Mouse (Mus musculus) intestine, embryonic 15.5 days (tissue): Measurements from ENCODE around the gene Cyp1b1. TPM values are rescaled to one million over a fixed set of nuclear protein-coding genes. Genes with fewer than 3 reads are reported as not detected.

Experiments
- ATAC-seq: fragments of 200-750 bp; cut with Nextera tagmentation; 2 replicates; pipeline ENCODE4 v1.8.0; 2017; ENCODE audit warnings: moderate TSS enrichment, moderate library complexity
- H3K27ac ChIP-seq: fragments of 300-500 bp; sonication (generic); 2 replicates; pipeline ENCODE4 v1.5.1; 2015; ENCODE audit warnings: mild to moderate bottlenecking, inconsistent platforms
- H3K27me3 ChIP-seq: fragments of 300-500 bp; sonication (generic); replicated peaks from 2 replicates; pipeline ENCODE4 v1.6.1; 2015; ENCODE audit warnings: inconsistent platforms
- H3K36me3 ChIP-seq: fragments of 300-500 bp; sonication (generic); 2 replicates; pipeline ENCODE4 v1.6.1; 2015; ENCODE audit warnings: inconsistent platforms
- H3K4me1 ChIP-seq: fragments of 300-500 bp; sonication (generic); replicated peaks from 2 replicates; pipeline ENCODE4 v1.6.1; 2015; ENCODE audit warnings: inconsistent platforms
- H3K4me2 ChIP-seq: fragments of 300-500 bp; sonication (generic); replicated peaks from 2 replicates; pipeline ENCODE4 v1.6.1; 2015; ENCODE audit warnings: mild to moderate bottlenecking, inconsistent platforms
- H3K4me3 ChIP-seq: fragments of 300-500 bp; sonication (generic); replicated peaks from 2 replicates; pipeline ENCODE4 v1.5.1; 2015; ENCODE audit warnings: inconsistent platforms
- H3K9ac ChIP-seq: fragments of 300-500 bp; sonication (generic); 2 replicates; pipeline ENCODE4 v1.6.1; 2015; ENCODE audit warnings: inconsistent platforms
- H3K9me3 ChIP-seq: fragments of 300-500 bp; sonication (generic); 2 replicates; pipeline ENCODE4 v1.6.1; 2016; ENCODE audit warnings: inconsistent platforms
- WGBS: fragments of 180-500 bp; shearing (Covaris S2); methylation state at CpG from one replicate; pipeline ENCODE4 v1.1.7; 2015; 5-methylcytosine and 5-hydroxymethylcytosine counted together
- polyA plus RNA-seq: library from polyadenylated mRNA; unstranded; fragments of >200 nt; fragmentation: Nextera tagmentation; extraction: Ambion mirVana; gene quantifications from 2 replicates; pipeline ENCODE4 v1.2.1, GENCODE M21; 2015

The Cyp1b1 gene
- polyA plus RNA-seq, 1 experiment from 2014 or later: 8.6 TPM

DNA sequence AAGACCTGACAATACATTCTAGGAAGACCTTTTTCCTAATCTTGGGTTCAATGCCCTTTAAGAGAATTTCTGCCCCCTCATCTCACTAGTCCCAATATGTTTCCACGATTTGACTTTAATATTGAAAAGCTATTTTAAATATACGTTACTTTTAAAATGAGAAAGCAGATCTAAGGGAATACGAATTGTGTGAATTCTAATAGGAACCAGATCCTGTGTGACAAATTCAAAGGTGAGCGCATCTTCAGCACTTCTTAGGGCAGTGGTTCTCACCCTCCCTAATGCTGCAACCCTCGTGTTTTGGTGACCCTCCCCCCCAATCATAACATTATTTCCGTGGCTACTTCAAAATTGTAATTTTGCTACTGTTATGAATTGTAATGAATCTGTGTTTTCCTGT, 2.9 kb downstream of the Cyp1b1 start:
- Histone ChIP-seq H3K4me1 (peaks cover 29% of the 10 kb centered on the region), H3K4me2 (no peak overlapping the region), H3K9me3 (no peaks in the 10 kb centered on the region), H3K36me3 (no peaks in the 10 kb centered on the region), H3K9ac (no peak overlapping the region), H3K27me3 (peaks cover 36% of the 10 kb centered on the region), H3K4me3 (peak overlapping the region; percentile 42; the same call in 1 of the 2 replicates), H3K27ac (no peak overlapping the region)
- 30% methylated on average over 6 of the region's 6 CpGs for WGBS
- ATAC-seq: no peak

GRCm38 (mm10) chr17:79710246-79710842, 4.5 kb downstream of the Cyp1b1 start:
- no peaks in the 10 kb centered on the region for H3K36me3 ChIP-seq
- no peak overlapping the region for H3K27ac ChIP-seq
- no peak overlapping the region for H3K9ac ChIP-seq
- no peak overlapping the region for H3K4me2 ChIP-seq
- H3K4me1 ChIP-seq: peaks cover 24% of the 10 kb centered on the region
- no peak for ATAC-seq
- peaks cover 36% of the 10 kb centered on the region for H3K27me3 ChIP-seq
- H3K4me3 ChIP-seq: no peak overlapping the region
- no peaks in the 10 kb centered on the region for H3K9me3 ChIP-seq
- 32% methylated on average over 15 of the region's 15 CpGs for WGBS

DNA sequence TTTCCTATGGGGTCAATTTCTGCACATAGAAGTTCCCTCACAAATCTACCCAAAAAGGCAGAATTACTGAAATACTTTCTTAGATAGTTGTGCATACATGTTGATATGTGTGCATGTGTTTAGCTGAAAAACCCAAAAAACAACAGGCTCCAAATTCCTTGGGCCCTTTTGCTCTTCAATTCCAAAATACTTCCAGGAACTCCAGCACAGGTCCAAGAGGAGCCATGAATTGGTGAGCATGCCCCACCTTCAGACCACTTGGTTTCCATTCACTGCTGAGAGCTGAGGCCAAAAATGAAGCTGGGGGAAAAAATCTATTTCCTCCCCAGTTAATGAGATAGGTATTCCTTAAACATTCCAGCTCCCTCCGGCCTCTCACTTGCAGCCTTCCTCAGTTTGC, 5.1 kb downstream of the Cyp1b1 start:
- Histone ChIP-seq H3K4me3 (no peak overlapping the region), H3K27me3 (peaks cover 31% of the 10 kb centered on the region), H3K9me3 (no peaks in the 10 kb centered on the region), H3K4me2 (no peak overlapping the region), H3K4me1 (peaks cover 18% of the 10 kb centered on the region), H3K27ac (no peak overlapping the region), H3K36me3 (no peaks in the 10 kb centered on the region), H3K9ac (no peak overlapping the region)
- no peak for ATAC-seq
- WGBS: 55% methylated on average over 1 of the region's 1 CpGs

- no peaks in the 10 kb centered on the region for H3K9me3 ChIP-seq
- peaks cover 3% of the 10 kb centered on the region; the same call in 1 of the 2 replicates for H3K4me1 ChIP-seq
- peaks cover 15% of the 10 kb centered on the region for H3K27me3 ChIP-seq
- H3K4me2 ChIP-seq: no peak overlapping the region
- no peak overlapping the region for H3K9ac ChIP-seq
- no peak for ATAC-seq
- 27% methylated on average over 7 of the region's 7 CpGs for WGBS
- no peak overlapping the region for H3K27ac ChIP-seq
- H3K36me3 ChIP-seq: no peaks in the 10 kb centered on the region
- no peak overlapping the region for H3K4me3 ChIP-seq
These were observed 6.7 kb downstream of the Cyp1b1 start for GRCm38 (mm10) chr17:79708168-79708567.

DNA sequence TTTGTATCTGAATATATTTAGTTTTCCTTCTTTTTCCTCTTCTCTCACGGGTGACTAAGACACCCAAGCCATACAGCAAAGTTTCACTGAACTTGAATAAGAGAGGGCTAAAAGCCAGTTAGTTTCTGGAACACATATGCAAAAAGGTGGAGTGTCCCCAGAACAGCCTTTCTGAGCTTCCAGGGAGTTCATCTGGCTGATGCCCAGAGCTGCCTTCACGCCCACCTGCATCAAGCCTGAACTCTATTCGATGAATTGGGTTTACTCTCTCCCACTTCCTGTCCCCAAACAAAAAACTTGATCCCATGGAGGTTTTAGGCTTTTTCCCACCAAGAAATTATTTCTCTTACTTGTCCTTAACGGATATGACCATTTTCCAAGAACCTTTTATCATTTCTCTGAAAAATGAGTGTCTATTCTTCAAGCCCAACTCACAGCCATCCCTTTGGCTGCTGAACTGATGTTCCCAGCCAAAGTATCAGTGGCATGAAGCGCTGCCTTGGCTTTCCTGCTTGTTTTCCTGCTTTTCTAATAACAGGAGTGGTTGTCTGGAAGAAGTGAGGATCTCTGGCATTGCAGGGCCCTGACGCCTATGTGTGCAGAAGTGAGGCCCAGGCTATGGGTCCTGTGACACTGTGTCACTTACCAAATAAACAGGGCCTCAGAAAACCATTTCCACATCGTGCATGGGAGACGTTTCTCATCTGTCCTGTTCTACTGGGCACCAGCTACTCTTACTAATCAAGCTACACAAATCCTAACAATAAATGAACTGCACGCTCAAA, 9.0 kb downstream of the Cyp1b1 start:
- no peak for ATAC-seq
- WGBS: 71% methylated on average over 9 of the region's 9 CpGs
- Histone ChIP-seq H3K9ac (no peak overlapping the region), H3K27me3 (0 out of 2 replicates have a peak, but pooled peaks cover 3% of the 10 kb centered on the region), H3K9me3 (no peaks in the 10 kb centered on the region), H3K4me2 (no peak overlapping the region), H3K4me3 (no peak overlapping the region), H3K4me1 (no peaks in the 10 kb centered on the region), H3K27ac (no peak overlapping the region), H3K36me3 (no peaks in the 10 kb centered on the region)

- 81% methylated on average over 5 of the region's 5 CpGs for WGBS
- no peak for ATAC-seq
These were observed 14.0 kb downstream of the Cyp1b1 start for GRCm38 (mm10) chr17:79700871-79701270.

DNA sequence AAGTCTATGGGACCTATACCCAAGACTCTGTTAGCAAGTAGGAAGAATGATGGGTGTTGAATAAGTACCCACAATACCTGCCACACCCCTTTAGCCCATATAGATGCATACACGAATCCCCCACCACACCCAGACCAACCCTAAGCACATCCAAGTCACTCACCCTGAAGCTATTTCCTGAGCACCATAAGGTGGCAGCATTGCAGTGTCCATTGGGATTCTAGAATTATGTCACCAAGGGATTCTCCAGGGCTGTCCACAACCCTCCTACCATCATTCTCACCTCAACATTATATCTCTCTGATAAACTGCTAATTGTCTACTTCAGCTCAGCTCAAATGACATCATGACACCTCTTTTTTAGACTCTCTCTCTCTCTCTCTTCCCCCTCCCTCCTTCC, 15.7 kb downstream of the Cyp1b1 start:
- no peak overlapping the region for H3K9ac ChIP-seq
- 31% methylated on average over 1 of the region's 1 CpGs for WGBS
- no peak for ATAC-seq
- no peaks in the 10 kb centered on the region for H3K9me3 ChIP-seq
- H3K27ac ChIP-seq: no peak overlapping the region
- no peaks in the 10 kb centered on the region for H3K4me1 ChIP-seq
- H3K27me3 ChIP-seq: no peaks in the 10 kb centered on the region
- no peaks in the 10 kb centered on the region for H3K36me3 ChIP-seq
- H3K4me2 ChIP-seq: no peak overlapping the region
- H3K4me3 ChIP-seq: no peak overlapping the region

More at GRCm38 (mm10) chr17:79700871-79701270, 14.0 kb downstream of the Cyp1b1 start:
- no peak overlapping the region for H3K4me2 ChIP-seq
- no peaks in the 10 kb centered on the region for H3K36me3 ChIP-seq
- no peaks in the 10 kb centered on the region for H3K9me3 ChIP-seq
- no peak overlapping the region for H3K27ac ChIP-seq
- H3K4me1 ChIP-seq: no peaks in the 10 kb centered on the region
- no peaks in the 10 kb centered on the region for H3K27me3 ChIP-seq
- no peak overlapping the region for H3K4me3 ChIP-seq
- no peak overlapping the region for H3K9ac ChIP-seq

DNA sequence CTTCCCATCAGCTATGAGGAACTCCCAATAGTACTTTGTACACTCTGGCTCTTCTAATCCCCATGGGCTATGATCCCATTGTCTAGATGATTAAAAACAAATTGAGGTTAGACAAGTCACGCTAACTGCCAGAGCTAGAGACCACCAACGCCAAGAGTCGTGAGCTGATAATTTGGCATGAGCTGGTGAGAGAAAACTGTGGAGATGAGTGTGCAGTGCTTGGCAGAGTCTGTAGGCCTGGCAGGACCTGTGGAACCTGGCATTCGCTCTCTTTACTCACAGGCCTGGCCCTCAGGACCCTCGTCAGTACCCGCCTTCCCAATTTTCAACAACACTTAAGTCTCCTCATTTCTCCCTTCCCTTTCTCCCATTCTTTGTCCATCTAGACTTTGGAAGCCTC, 19.3 kb downstream of the Cyp1b1 start:
- Histone ChIP-seq H3K9me3 (no peaks in the 10 kb centered on the region), H3K27me3 (no peaks in the 10 kb centered on the region), H3K27ac (no peak overlapping the region), H3K9ac (no peak overlapping the region), H3K4me3 (no peak overlapping the region), H3K4me1 (no peaks in the 10 kb centered on the region), H3K4me2 (no peak overlapping the region), H3K36me3 (no peaks in the 10 kb centered on the region)
- 91% methylated on average over 6 of the region's 6 CpGs for WGBS
- ATAC-seq: no peak

GRCm38 (mm10) chr17:79695106-79695505, 19.8 kb downstream of the Cyp1b1 start:
- no peak overlapping the region for H3K27ac ChIP-seq
- H3K9ac ChIP-seq: no peak overlapping the region
- no peaks in the 10 kb centered on the region for H3K36me3 ChIP-seq
- H3K27me3 ChIP-seq: no peaks in the 10 kb centered on the region
- H3K4me1 ChIP-seq: no peaks in the 10 kb centered on the region
- no peak overlapping the region for H3K4me3 ChIP-seq
- no peak overlapping the region for H3K4me2 ChIP-seq
- H3K9me3 ChIP-seq: no peaks in the 10 kb centered on the region
- 86% methylated on average over 4 of the region's 4 CpGs for WGBS
- no peak for ATAC-seq

DNA sequence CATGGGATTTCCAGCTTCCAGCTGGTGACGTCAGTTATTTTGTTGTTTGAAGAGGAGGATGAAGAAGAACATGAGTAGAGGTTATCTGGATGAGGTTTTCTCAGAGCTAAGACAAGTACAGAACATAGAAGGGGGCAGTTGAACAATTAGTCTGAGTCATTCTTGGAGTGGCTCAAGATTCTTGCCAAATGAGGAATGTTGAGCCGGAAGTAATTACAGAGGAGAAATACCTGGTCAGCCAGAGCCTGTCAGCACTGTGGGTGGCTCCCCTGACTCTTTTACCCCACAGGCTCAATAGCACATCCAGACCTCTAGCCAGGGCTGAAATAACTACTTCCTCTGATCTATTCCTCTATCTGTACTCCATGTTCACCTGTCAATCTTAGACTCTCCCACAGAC, 44.0 kb downstream of the Cyp1b1 start:
- Histone ChIP-seq H3K4me3 (no peak overlapping the region), H3K4me2 (no peak overlapping the region), H3K9ac (no peak overlapping the region), H3K27me3 (no peaks in the 10 kb centered on the region), H3K9me3 (no peaks in the 10 kb centered on the region), H3K36me3 (no peaks in the 10 kb centered on the region), H3K27ac (no peak overlapping the region), H3K4me1 (no peaks in the 10 kb centered on the region)
- no peak for ATAC-seq
- 56% methylated on average over 2 of the region's 2 CpGs for WGBS

DNA sequence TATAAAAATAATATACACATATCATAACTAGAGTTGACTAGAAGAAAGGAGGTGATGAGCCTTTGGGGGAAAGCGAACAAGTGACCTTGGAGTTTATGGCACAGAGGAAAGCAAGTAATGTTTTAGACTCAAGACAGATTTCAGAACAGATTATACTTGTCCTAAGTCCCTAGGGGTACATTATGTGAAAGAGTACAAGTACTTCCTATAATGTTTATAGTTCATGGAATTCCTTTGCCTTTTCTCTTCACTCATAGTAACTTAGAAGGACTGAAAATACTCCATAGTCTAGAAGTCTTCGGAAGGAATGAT, 50.8 kb downstream of the Cyp1b1 start:
- ATAC-seq: peak; percentile 31; the same call in 1 of the 2 replicates
- Histone ChIP-seq H3K4me2 (no peak overlapping the region), H3K27me3 (no peaks in the 10 kb centered on the region), H3K36me3 (no peaks in the 10 kb centered on the region), H3K9ac (no peak overlapping the region), H3K27ac (no peak overlapping the region), H3K9me3 (no peaks in the 10 kb centered on the region), H3K4me3 (no peak overlapping the region), H3K4me1 (no peaks in the 10 kb centered on the region)
- 85% methylated on average over 2 of the region's 2 CpGs for WGBS

DNA sequence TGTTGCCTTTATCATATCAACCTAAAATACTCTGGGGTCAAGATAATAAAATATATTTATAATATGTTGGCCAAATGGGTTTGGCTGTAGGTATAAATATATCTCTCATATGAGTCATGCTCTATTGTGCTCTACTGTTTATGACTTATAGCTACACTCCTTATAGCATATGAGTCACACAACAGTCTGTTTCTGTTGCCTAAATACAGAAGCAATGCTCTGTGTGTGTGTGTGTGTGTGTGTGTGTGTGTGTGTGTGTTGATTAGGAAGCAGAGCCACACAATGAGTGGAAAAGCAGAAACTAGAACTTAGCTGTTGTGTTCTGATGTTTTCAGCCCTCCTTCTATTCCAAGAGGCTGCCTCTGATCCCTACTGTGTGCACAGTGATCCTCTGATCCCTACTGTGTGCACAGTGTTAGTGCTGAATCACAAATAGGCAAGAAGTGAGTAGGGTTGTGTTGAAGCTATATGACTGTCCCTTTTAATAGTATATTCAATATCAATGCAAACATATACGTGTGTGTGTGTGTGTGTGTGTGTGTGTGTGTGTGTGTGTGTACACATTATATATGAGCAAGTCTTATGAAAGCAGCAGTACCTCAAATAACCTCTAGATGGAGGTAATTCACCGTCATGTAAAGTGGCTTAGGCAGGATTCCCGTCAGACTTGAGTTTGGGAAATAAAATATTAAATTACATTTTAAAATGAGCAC, 51.3 kb downstream of the Cyp1b1 start:
- Histone ChIP-seq H3K27me3 (no peaks in the 10 kb centered on the region), H3K4me3 (no peak overlapping the region), H3K9me3 (no peaks in the 10 kb centered on the region), H3K27ac (no peak overlapping the region), H3K9ac (no peak overlapping the region), H3K4me2 (no peak overlapping the region), H3K4me1 (no peaks in the 10 kb centered on the region), H3K36me3 (no peaks in the 10 kb centered on the region)
- 11% methylated on average over 3 of the region's 3 CpGs for WGBS
- ATAC-seq: peak; percentile 58
